Mouse (Mus musculus) MN1 (cell line): ENCODE measurements around the gene Nqo1.

ENCODE experiments used
- DNase-seq: peaks from one replicate; pipeline ENCODE4 v3.0.0-alpha.2; 2016; ENCODE audit warnings: low spot score

Nqo1 gene

DNA sequence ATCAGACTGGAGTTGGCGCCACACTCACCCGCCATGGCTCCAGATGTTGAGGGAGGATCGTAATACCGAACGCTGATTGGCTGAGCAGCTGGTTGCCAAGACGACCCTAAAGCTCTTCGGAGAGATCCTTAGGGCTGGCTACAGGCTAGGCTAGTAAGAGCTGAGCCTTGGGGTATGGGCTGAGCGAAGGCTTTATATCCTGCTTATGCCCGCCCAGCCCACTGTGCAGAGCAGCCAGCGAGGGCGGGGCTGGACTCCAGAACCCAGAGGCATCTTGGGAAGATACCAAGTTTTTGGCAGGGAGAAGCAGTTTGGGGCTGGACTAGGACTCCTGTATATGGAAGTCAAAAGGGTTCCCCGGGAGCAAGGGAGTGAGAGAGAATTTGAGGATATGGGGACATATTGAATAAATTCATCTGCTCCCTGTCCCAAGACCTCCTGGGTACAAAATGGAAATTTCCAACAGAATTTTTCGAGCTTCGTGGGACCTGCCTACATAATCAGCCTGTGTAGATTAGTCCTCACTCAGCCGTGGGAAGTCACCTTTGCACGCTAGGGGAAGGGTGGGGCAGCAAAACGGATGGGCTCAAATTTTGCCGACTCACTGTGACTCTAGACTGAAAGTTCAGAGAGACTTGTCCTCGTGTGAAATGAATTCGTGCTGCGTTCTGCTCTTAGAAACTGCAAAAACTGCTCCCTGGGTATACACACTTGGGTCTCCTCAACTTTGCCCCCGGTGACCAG is at the start of gene Nqo1:
Gene Nqo1, minus strand, starts transcription at position 169 of the 744 bp plus-strand sequence.
- DNase-seq: peak; percentile 95

DNA sequence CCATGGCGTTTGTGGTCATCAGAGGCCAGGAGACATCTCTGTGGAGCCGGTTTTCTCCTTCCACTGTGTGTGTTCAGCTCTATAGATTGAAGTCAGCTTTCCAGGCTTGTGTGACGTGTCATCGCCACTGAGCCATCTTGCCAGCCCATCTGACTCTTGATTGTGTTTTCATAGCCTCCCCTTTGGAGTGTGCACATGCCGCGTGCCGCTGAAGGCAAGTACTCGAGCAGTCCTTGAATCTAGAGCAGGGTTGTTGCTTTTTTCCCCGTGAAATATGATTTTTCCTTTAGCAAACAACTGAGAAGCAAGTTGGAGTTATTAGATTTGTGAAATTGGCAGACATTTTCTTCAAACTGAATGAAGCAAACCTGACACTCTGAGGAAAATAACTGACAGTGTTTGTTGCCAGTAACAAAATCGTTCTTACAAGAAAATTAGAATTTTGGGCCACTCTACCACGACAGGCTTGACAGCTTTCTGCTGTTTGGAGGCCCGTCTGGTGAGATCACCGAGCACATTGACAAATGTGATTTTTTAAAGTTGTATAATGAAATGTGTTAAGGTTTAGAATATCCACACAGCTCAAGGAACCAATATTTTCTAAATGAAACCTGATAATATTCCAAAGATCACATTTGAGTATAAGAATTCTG is 48.5 kb upstream of the Nqo1 start:
- no peak for DNase-seq

DNA sequence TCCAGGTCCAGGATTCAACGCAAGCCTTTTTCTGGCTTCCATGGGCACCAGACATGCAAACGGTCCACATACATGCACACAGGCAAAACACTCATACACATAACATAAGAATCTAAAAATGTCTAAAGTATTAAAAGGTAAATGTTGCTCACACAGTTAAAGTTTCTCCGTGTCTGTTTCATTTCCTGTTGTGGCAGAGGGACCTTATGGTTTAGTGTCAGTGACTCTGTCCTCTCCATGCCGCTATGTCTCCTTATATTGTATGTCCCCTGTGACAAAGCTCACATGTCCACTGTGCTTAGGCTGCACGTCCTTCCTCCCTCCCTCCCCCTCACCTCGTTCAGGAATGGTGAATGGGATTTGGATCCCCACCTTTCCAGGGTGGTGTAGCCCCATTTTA is 46.6 kb upstream of the Nqo1 start:
- no peak for DNase-seq

DNA sequence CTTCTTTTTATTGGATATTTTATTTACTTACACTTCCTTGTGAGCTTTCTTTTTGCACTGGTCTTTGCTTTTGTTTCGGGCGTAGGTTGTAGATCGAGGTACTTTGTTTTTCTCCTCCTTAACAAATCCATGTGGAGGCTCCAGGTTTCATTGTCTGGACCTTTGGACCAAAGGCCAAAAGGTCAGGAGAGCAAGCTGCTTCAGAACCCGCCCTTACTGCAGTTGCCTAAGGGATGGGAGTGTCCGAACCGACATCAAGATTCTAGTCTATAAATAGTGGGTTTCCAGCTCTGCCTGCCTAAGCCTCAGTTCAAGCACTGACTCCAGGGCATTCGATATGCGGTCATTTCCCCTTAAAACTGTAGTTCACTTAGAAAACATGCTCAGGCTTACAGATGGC is 46.1 kb upstream of the Nqo1 start:
- no peak for DNase-seq

DNA sequence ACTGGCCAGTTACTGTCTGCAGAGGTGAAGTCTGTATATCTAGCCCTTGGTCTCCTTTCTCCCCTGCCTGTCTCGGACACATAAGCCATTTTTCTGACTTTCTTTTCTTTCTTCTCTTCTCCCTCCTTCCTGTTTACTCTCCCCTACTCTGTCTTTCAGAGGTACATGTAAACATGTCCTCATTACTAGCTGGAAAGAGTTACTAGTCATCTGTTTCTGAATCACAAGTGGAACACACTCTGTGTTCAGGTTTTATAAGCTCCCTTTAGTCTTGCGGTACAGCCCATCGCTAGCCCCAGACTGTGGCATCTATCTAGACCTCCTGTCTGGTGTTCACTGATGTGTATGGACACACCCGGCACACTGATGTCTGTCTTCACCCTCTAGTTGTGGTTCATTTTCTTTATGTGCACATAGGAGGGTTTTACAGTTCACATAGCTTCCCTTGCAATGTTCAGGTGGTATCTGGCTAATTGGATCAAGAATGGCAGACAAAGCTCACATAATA is 45.4 kb upstream of the Nqo1 start:
- no peak for DNase-seq

DNA sequence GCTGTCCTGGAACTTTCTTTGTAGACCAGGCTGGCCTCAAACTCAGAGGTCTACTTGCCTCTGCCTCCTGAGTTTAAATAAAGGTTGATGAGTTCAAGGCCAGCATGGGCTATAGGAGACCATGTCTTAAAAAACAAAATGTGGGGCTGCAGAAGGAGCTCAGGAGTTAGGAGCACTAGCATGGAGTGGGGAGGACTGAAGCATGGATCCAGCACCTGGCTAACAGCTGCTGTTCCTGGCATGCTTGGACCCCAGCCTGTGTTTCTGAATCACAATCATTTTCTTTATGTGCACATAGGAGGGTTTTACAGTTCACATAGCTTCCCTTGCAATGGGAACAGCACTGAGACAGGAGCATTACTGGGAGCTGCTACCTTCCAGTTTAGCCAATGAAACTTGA is 44.7 kb upstream of the Nqo1 start:
- DNase-seq: no peak

DNA sequence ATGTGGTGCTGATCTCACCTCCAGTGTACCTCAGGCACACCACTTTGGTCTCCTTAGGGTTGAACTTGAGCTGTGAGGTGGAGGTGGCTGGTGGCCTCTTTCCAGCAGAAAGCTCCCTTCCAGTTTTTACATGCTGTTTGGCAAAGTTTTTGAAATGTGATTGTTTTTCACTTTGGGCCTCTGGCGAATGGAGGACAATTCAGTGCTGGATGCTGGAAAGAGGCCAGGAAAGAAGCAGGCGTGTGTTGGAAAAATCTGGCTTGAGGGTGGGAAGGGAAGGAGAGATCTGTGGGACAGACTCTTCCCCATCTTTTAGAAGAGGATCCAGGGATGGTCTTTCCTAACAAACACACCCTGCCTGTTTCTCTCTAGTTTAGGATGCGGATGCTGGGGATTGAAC is 41.6 kb upstream of the Nqo1 start:
- DNase-seq: no peak

DNA sequence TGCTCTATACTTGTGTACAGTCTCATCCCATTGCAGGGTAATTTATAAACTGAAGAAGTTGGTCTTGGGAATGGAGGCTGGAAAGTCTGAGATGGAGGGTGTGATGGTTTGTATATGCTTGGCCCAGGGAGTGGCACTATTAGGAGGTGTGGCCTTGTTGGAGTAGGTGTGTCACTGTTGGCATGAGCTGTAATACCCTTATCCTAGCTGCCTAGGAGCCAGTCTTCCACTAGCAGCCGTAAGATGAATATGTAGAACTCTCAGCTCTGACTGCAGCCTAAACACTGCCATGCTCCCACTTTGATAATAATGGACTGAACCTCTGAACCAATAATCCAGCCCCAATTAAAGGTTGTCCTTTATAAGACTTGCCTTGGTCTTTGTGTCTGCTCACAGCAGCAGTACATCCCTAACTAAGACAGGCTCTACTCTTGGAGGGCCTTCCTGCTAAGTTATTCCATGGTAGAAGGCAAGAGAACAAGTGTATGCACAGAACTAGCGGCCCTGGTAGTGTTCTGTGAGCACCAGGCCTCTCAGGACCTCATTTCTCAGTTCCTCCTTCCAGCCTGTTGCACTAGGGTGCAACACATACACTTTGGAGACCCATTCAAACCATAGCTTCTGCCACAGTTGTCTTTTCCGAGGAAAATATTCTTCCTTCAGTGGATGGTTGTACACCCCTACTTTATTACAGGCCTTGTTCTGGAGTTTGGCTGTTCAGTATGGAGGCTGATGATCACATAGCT is 37.0 kb upstream of the Nqo1 start:
- no peak for DNase-seq

DNA sequence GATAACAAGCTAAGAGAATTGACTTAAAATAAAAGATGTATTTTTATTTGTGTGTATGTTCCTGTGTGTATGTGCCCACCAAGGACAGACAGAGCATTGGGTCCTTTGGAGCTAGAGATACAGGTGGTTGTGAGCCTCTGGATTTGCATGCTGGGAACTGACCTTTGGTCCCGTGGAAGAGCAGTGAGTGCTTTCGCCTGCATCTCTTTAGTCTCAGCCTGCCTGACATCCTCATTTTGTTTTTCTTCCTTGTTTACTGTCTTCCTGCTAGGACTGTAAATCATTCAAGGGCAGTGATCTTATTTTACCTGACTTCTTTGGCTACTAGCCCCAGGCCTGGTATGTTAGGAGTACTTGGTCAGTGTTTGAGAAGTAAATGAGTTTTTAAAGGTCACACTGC is 34.7 kb upstream of the Nqo1 start:
- no peak for DNase-seq

DNA sequence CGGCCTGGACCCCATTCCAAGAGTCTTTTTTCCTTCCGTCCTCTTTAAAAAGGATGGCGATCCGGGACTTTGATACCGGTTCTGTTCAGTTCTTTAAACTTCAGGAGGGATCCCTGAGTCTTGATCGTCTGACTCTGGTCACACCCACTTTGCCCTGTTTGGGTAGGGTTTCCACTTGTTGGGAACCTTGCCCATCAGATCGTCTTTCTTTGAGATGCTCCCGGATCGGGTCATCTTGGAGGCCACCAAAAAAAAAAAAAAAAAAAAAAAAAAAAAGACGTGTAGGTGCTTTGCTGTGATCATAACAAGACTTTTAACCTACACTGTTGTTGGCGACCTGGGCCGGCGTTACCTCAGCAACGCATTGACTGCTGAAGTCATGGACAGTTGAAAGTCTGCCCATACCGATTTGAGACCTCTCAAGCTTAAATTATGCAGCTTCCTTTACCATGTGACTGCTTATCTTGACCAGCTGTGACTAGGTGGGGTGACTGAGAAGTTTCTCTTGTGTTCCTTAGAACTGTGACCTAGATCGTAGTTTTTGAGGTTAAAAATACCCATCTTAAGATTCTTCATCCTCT is 33.9 kb upstream of the Nqo1 start:
- peak; percentile 75 for DNase-seq

DNA sequence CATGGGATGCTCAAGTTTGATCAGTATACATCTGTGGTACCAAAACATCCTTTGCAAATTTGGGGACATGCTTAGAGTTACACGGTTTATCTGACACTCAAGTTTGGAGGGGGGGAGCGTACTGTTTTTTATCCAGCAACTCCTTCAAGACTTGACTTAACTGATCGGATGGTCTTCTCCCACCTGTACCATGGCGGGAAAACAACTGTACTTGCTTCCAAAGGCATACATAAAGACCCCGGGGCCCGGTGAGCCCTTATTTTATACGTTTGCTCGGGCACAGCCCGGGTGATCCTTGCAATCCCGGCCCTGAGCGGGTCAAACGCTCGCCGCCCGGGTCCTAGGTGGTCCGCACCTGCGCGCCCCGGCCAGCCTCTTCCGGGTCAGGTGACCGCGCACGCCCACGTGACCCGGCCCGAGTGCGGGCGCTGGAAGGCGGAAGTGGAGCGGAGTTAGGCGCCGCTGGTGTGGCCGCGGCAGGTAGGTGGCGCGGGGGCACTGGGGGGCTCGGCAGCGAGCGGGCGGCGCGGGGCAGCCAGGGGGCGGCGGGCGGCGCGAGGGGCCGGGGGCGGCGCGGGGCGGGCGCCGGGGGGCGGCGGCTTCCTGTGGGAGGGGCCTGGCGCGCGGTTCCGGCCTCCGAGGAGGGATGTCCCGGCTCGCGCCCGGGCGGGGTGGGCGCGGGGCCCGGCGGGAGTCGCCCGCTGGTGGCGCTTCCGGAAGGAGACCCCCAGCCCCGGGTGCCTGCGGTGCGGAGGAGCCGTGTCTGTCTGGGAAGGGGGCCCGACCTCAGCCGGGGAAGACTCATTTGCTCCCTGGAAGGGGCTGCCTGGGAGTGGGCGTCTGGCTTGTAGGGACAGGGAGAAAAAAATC is 33.2 kb upstream of the Nqo1 start, which contains the start of gene Wwp2:
Gene Wwp2, plus strand, starts transcription at position 404 of the 870 bp plus-strand sequence.
- peak; percentile 83 for DNase-seq

DNA sequence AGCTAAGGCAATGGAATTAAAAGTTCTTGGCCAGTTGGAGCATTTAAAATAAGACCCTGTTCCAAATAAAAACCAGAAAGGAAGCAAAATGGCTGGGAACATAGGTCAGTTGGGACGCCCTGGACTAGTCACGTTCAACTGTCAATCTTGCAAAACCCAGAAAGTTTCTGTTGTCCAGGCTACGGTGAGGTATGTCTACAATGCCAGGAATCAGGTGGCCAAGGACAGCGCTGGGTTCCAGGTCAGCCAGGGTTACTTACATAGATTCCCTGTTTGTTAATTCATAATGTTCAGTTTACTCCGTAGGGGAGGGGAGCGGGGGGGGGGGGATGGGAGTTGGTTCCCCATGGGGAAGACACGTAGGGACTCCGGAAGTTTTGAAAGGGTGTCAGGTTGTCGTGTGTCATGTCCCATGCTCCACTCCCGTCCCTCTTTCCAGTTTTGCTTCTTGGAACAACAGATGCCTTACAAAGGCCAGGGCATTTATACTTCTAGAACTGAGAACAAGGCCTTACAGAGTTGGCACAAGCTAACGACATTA is 32.5 kb upstream of the Nqo1 start:
- DNase-seq: no peak

DNA sequence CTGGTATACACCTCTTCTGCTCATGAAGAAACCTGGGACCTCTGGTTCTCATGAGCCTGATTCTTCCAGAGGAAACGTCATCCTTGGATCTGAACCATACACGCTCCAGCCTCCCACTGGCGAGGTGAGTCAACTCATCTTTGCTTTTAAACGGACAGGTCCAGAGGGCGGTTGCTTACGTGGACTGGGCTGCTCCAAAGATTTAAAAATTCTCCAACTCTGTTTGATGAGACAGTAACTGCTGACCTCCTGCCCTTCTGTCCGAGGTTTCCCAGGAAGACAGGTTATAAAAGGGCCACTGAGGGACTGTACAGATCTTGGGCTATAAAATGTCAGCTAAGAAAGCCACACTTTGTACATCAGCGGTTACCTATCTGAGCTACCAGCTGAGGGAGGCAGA is 27.8 kb upstream of the Nqo1 start:
- no peak for DNase-seq

DNA sequence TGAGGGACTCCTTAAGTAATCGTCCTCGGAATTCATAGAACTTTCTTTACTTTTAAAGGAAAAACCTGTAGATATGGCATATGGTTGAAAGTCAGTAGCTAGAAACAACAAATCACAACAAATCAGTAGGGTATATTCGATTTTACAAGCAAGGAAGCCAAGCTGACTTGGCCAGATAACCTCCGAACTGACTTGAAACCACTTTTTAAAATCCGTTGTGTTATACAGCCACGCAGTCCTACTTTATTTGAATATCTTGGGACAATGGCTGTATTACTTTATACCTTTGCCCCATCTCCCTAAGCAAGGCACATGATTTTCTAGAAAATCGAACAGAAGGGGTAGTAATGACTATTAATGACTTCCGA is 22.2 kb upstream of the Nqo1 start:
- DNase-seq: no peak

DNA sequence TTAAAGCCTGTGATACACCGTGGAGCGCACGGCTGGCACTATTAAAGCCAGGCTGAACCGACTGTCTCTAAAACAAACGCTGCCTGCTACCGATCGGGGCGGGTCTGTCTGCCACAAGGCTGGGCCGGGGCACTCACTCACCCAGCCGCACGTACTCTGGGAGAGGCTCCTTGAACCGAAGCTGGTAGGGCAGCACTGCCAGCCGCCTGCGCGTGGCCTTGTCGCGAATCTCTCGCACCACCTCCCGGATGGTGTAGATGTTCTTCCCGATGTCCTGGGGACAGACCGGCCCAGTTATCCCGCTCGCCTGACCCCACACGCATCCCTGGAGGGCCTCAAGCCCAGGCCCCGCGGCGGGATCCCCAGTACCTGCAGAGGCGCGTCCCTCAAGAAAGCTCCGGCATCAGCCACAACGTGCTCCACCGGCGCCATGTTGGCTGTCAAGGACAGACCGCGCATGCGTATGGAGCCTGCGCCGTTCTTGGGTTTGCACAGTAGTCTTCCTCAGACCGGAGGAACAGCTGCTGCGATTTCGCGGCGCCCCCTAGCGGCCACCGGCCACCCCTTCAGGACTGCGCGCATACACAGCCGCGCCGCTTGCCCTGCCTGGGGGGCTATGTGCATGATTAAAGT is 21.7 kb upstream of the Nqo1 start, which contains the start of gene Nob1:
Gene Nob1, minus strand, starts transcription at position 455 of the 633 bp plus-strand sequence.
- peak; percentile 98 for DNase-seq

DNA sequence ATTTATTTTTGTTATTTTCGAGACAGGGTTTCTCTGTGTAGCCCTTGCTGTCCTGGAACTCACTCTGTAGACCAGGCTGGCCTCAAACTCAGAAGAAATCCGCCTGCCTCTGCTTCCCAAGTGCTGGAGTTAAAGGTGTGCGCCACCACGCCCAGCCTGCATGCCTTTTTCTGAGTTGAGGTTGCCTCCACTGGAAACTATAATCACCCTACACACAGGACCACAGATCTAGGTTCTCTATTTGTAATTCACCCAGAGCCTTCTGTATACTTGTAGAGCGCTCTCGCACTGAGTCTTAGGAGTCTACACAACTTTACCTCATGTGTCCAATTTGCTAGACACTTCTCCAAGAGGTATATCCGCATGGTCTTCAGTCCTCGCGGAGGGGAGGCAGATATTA is 21.2 kb upstream of the Nqo1 start:
- DNase-seq: no peak

DNA sequence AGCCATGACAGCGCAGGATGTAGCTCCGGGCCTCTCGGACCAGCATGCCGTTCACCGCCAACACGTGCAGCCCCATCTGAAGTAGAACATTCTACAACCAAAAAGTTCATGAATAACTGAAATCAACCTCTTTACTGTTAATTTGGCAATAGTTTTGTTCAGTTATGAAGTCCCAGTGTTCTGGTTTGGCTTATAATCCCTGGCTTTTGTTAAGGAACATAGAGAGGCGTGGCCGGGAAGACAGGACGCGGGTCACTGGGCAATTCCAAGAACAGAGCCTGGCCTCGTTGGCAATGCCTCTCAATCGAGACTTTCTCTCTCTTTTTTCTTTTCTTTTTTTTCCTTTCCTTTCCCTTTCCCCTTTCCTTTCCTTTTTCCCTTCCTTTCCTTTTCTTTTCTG is 14.0 kb upstream of the Nqo1 start:
- DNase-seq: no peak

DNA sequence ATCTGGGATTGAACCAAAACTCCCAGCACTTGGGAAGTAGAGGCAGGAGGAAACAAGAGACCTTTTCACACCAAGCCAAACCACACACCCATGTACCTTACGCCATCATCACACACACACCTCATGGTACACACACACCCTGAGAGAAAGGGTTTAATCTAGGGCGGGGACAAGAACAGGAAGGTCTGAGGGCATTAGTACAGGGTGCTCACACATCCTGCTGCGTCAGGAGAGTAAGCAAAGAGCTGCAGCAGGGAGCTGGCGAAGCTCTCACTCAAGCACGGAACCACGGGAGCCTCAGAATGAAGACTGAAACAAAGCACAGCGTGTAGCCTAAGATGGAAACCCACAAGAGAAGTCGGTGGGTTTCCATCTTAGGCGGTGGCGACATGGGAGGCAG is 10.9 kb upstream of the Nqo1 start:
- no peak for DNase-seq

DNA sequence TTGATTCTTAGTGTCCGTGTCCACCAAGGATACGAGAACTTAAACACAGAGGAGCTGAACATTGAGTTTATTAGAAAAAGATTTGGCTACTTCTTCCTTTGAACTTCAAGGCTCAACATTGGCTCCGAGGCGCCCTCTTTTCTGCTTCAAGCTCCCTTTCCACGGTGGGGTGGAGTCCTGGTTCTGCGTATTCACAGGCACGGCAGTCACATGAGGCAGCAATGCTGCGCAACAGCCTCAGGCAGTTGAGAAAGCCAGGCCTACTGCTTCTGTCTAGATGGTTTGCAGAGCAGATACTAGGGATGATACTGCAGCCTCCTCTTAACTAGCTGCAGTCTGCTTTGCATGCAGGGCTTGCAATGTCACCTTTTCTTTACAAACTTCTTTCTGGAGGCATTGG is 9.5 kb upstream of the Nqo1 start:
- no peak for DNase-seq

DNA sequence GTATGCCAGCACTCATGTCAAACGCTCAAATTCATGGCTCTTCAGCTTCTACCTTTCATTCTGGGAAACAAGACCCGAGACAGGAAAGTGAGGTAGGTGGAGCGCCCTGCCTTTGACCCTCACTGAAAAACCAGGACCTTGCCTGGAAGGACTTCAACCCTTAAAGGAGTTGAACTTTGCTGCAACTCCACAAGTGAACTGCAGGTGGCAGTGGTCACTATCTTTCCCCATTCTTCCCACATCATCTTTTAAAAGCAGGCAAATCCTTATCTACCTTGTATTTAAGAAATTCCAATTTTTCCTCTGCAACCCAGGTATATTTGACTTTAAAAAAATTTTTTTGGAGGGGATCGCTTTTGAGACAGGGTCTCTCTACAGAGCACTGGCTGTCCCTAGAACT is 8.4 kb upstream of the Nqo1 start:
- peak; percentile 71 for DNase-seq

DNA sequence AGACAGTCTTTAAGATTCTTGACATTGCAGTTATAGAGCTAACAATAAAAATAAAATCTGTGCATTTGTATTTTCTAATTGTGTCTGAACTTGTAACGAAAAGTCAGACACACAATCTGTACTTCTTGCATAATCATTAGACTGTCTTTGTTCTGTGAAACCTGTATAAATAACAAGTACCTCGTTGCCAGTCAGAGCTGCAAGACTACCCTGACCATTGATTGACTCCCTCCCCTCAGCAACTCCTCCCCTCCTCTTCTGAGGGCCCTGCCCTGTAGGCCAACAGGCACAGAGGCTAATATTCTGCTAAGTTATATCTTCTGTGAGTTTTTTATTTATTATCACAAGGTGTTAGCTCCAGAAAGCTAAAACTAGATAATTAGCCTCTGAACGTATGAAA is 2.9 kb upstream of the Nqo1 start:
- DNase-seq: no peak
